Mouse (Mus musculus): ENCODE results near the gene Tbcc. TPM values are rescaled to one million over a fixed set of nuclear protein-coding genes. Genes with fewer than 3 reads are reported as not detected.

Gene Tbcc
- polyA plus RNA-seq, 1 experiment from 2014 or later, result 62.8 TPM

DNA sequence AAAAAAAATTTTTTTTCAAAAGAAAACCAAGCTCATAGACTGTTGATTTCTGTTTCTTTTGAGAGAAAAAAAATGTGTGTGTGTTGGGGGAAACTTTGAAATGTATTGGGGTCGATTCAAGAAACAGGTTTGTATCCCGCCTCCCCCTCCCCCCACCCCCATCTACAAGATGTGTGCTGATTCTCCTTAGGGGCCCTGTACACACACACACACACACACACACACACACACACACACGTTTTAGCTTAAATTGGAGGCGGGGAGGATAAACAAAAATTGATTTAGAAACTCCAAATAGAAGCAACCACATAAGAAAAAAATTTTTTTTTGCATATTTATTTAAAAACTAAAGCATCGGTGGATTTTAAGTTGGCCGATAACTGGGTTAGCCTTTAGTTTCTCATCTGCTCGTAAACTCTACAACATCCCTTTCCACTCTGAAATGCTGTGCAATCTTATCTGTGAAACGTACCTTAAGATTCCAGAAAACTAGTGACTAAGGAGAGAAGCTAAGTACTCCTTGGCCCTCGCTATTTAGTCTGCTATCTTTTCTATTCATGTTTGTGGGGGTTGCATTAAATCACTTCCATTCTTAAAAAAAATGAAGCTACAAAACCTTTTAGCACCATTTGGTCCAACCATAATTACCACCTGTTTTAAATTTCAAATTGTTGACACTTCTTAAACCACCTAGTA is 31.6 kb upstream of the Tbcc start:
- peaks cover 17% of the 10 kb centered on the region for H3K4me1 ChIP-seq (ENCODE audit: control insufficient read depth, insufficient read depth, low read length)
- H3K36me3 ChIP-seq (ENCODE audit: control insufficient read depth, insufficient read depth, low read length), result no peaks in the 10 kb centered on the region
- peak overlapping the region; percentile 100 for H3K9ac ChIP-seq (replicated peaks; ENCODE audit: low read length)
- peak overlapping the region; percentile 100 for H3K27ac ChIP-seq (replicated peaks; ENCODE audit: low read depth, low read length)
- peak; percentile 73 for DNase-seq
- H3K4me2 ChIP-seq (ENCODE audit: low read length), result peak overlapping the region; percentile 68
- no peaks in the 10 kb centered on the region for H3K9me3 ChIP-seq (ENCODE audit: control insufficient read depth, low read length)
- WGBS, result 21% methylated on average over 9 of the region's 9 CpGs
- H3K4me3 ChIP-seq (replicated peaks; ENCODE audit: low read depth, low read length), result peak overlapping the region; percentile 97
- no peaks in the 10 kb centered on the region for H3K27me3 ChIP-seq (ENCODE audit: control insufficient read depth, insufficient read depth, low read length)
- no peak for ATAC-seq (ENCODE audit: low FRiP score, low TSS enrichment)

DNA sequence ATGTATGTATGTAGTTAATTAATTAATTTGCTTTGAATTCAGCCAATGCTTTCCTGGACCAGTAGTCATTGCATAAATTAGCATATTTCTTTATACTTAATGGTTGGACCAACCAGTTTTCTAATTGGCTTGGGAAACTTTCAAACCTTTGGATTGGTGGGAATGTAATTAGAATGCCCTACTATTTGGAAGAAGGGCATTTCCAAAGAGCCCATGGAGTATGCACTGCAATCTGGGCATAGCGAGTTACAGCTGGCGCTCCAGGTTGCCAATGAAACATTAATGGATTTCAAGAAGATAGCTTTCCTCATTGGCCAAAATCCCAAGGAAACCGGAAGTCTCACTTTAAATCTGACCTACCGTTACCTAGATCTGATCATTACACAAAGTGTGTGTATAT is 30.4 kb upstream of the Tbcc start:
- Histone ChIP-seq H3K9me3 (ENCODE audit: control insufficient read depth, low read length) (no peaks in the 10 kb centered on the region), H3K36me3 (ENCODE audit: control insufficient read depth, insufficient read depth, low read length) (no peaks in the 10 kb centered on the region), H3K27me3 (ENCODE audit: control insufficient read depth, insufficient read depth, low read length) (no peaks in the 10 kb centered on the region), H3K4me1 (ENCODE audit: control insufficient read depth, insufficient read depth, low read length) (peaks cover 7% of the 10 kb centered on the region), H3K27ac (replicated peaks; ENCODE audit: low read depth, low read length) (no peak overlapping the region), H3K4me3 (replicated peaks; ENCODE audit: low read depth, low read length) (no peak overlapping the region), H3K9ac (replicated peaks; ENCODE audit: low read length) (no peak overlapping the region), H3K4me2 (ENCODE audit: low read length) (no peak overlapping the region)
- WGBS, result 73% methylated on average over 4 of the region's 4 CpGs
- DNase-seq (peak; percentile 24), ATAC-seq (ENCODE audit: low FRiP score, low TSS enrichment) (no peak)

DNA sequence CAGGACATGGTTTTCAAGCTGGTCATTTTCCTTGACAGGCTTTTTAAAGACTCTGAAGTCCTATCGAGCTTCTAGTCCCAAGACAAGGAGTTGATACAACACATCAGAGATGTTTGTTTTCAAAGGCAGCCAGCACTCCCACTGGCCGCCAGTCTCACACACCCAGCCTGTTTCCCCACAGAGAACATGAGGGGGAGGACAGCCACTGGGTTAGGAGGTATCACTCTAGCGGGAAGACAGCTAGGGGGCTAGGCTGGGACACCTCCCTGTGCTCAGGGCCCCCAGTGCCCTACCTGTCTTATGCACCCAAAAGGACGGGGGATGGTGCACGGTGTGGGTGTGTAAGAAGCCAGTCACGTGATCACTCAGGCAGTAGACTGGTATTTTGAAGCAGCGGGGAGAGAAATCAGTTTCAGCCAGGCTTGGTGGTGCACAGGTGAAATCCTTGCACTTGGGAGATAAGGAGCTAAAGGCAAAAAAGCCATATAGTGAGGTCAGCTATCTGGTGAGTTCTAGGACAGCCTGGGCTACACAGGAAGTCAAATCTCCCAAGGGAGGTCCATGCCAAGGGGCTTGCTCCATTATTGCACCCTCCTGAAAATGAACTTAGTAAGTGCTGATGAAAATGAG is 25.8 kb upstream of the Tbcc start:
- Histone ChIP-seq H3K4me1 (ENCODE audit: control insufficient read depth, insufficient read depth, low read length) (no peaks in the 10 kb centered on the region), H3K27ac (replicated peaks; ENCODE audit: low read depth, low read length) (no peak overlapping the region), H3K27me3 (ENCODE audit: control insufficient read depth, insufficient read depth, low read length) (no peaks in the 10 kb centered on the region), H3K9me3 (ENCODE audit: control insufficient read depth, low read length) (no peaks in the 10 kb centered on the region), H3K4me2 (ENCODE audit: low read length) (no peak overlapping the region), H3K9ac (replicated peaks; ENCODE audit: low read length) (no peak overlapping the region), H3K36me3 (ENCODE audit: control insufficient read depth, insufficient read depth, low read length) (no peaks in the 10 kb centered on the region), H3K4me3 (replicated peaks; ENCODE audit: low read depth, low read length) (no peak overlapping the region)
- DNase-seq (no peak), ATAC-seq (ENCODE audit: low FRiP score, low TSS enrichment) (no peak)
- 81% methylated on average over 7 of the region's 7 CpGs for WGBS

DNA sequence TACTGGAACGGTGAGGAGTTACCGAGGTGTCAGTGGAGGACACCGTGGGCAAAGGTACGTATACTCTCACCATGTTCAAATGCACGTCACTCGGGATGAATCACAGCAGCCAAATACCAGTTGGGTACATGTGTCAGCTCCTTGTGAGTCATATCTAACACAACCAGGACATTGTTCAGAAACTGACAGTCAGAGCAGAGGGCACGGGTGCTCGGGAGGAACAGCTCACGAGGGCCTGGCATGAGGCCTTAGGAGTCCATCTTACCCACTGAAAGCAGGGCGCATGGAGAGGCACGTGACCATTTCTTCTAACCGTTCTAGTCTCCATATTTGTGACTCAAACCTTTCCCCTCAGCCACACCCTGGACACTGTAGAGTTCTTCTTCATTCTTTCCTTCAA is 23.6 kb upstream of the Tbcc start:
- DNase-seq, result no peak
- no peaks in the 10 kb centered on the region for H3K4me1 ChIP-seq (ENCODE audit: control insufficient read depth, insufficient read depth, low read length)
- H3K4me3 ChIP-seq (replicated peaks; ENCODE audit: low read depth, low read length), result no peak overlapping the region
- H3K27me3 ChIP-seq (ENCODE audit: control insufficient read depth, insufficient read depth, low read length), result no peaks in the 10 kb centered on the region
- no peaks in the 10 kb centered on the region for H3K9me3 ChIP-seq (ENCODE audit: control insufficient read depth, low read length)
- 94% methylated on average over 12 of the region's 12 CpGs for WGBS
- no peak overlapping the region for H3K9ac ChIP-seq (replicated peaks; ENCODE audit: low read length)
- H3K4me2 ChIP-seq (ENCODE audit: low read length), result no peak overlapping the region
- ATAC-seq (ENCODE audit: low FRiP score, low TSS enrichment), result no peak
- H3K36me3 ChIP-seq (ENCODE audit: control insufficient read depth, insufficient read depth, low read length), result no peaks in the 10 kb centered on the region
- no peak overlapping the region for H3K27ac ChIP-seq (replicated peaks; ENCODE audit: low read depth, low read length)

DNA sequence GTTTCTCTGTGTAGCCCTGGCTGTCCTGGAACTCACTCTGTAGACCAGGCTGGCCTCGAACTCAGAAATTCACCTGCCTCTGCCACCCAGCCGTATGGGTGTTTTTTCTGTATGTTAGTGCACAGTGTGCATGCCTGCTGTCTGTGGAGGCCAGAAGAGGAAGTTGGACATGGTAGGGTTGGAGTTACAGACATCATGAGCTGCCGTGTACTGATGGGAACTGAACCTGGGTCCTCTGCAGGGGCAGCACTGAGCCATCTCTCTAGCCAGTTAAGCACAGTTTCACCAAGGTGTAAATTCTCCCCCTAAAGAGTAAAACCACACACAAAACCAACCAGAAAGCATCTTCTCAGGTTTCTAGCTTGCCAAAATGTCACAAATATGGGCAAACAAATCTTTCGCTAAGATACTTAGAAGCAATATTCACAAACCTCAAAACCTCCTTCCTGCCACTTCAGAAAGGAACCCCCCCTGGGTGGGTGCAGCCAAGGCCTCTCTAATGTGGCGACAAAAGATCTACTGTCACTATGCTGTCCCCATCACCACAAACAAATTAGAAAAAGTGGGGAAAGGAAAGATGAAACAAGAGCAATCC is 20.2 kb upstream of the Tbcc start:
- no peak overlapping the region for H3K4me3 ChIP-seq (replicated peaks; ENCODE audit: low read depth, low read length)
- 95% methylated on average over 5 of the region's 5 CpGs for WGBS

DNA sequence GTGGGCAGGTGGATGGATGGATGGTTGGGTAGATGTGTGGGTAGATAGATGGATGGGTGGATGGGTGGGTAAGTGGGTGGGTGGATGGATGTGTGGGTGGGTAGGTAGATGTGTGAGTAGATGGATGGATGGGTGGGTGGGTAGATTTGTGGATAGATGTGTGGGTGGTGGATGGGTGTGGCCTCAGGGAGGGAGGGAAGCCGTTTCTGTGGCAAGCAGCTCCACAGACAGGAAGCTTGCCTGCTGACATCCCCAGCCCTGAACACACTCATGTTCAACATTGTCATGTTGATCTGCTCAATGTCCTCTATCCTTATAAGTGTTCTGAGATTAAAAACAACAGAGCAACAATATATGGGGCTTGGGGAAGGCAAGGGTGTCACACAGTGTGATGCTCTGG is 19.6 kb upstream of the Tbcc start:
- H3K4me3 ChIP-seq (replicated peaks; ENCODE audit: low read depth, low read length), result no peak overlapping the region
- H3K9ac ChIP-seq (replicated peaks; ENCODE audit: low read length), result no peak overlapping the region
- no peak overlapping the region for H3K27ac ChIP-seq (replicated peaks; ENCODE audit: low read depth, low read length)
- ATAC-seq (ENCODE audit: low FRiP score, low TSS enrichment) (no peak), DNase-seq (no peak)
- no peak overlapping the region for H3K4me2 ChIP-seq (ENCODE audit: low read length)
- H3K27me3 ChIP-seq (ENCODE audit: control insufficient read depth, insufficient read depth, low read length), result no peaks in the 10 kb centered on the region
- 0 out of 2 replicates have a peak, but pooled peaks cover 3% of the 10 kb centered on the region for H3K4me1 ChIP-seq (ENCODE audit: control insufficient read depth, insufficient read depth, low read length)
- 68% methylated on average over 1 of the region's 1 CpGs for WGBS
- no peaks in the 10 kb centered on the region for H3K9me3 ChIP-seq (ENCODE audit: control insufficient read depth, low read length)
- no peaks in the 10 kb centered on the region for H3K36me3 ChIP-seq (ENCODE audit: control insufficient read depth, insufficient read depth, low read length)

More for the DNA sequence above, 20.2 kb upstream of the Tbcc start:
- H3K9me3 ChIP-seq (ENCODE audit: control insufficient read depth, low read length), result no peaks in the 10 kb centered on the region
- H3K36me3 ChIP-seq (ENCODE audit: control insufficient read depth, insufficient read depth, low read length), result no peaks in the 10 kb centered on the region
- 0 out of 2 replicates have a peak, but pooled peaks cover 3% of the 10 kb centered on the region for H3K4me1 ChIP-seq (ENCODE audit: control insufficient read depth, insufficient read depth, low read length)
- no peak for ATAC-seq (ENCODE audit: low FRiP score, low TSS enrichment)
- H3K9ac ChIP-seq (replicated peaks; ENCODE audit: low read length), result no peak overlapping the region
- no peak overlapping the region for H3K4me2 ChIP-seq (ENCODE audit: low read length)
- H3K27ac ChIP-seq (replicated peaks; ENCODE audit: low read depth, low read length), result no peak overlapping the region
- no peak for DNase-seq
- no peaks in the 10 kb centered on the region for H3K27me3 ChIP-seq (ENCODE audit: control insufficient read depth, insufficient read depth, low read length)

DNA sequence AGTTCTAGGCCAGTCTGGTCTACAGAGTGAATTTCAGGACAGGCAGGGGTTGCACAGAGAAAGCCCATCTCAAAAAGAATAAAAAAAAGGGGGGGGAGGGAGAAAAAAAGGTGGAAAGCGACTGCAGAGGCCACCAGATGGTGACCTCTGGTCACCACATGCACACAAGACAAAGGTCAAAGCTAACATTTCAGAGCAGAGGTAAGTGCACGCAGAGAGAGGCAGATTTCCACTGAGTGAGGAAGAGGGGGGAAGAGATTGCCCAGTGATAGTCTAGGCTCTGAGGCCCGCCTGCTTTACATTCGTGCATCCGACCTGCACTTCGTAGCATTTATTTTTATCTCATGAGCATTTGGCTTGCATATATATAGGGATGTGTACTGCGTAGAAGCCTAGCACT is 17.7 kb upstream of the Tbcc start:
- ATAC-seq (ENCODE audit: low FRiP score, low TSS enrichment), result no peak
- Histone ChIP-seq H3K36me3 (ENCODE audit: control insufficient read depth, insufficient read depth, low read length) (no peaks in the 10 kb centered on the region), H3K4me2 (ENCODE audit: low read length) (no peak overlapping the region), H3K9ac (replicated peaks; ENCODE audit: low read length) (no peak overlapping the region), H3K27ac (replicated peaks; ENCODE audit: low read depth, low read length) (no peak overlapping the region), H3K27me3 (ENCODE audit: control insufficient read depth, insufficient read depth, low read length) (no peaks in the 10 kb centered on the region), H3K4me3 (replicated peaks; ENCODE audit: low read depth, low read length) (no peak overlapping the region), H3K9me3 (ENCODE audit: control insufficient read depth, low read length) (no peaks in the 10 kb centered on the region), H3K4me1 (ENCODE audit: control insufficient read depth, insufficient read depth, low read length) (0 out of 2 replicates have a peak, but pooled peaks cover 3% of the 10 kb centered on the region)
- 81% methylated on average over 7 of the region's 7 CpGs for WGBS
- DNase-seq, result no peak

DNA sequence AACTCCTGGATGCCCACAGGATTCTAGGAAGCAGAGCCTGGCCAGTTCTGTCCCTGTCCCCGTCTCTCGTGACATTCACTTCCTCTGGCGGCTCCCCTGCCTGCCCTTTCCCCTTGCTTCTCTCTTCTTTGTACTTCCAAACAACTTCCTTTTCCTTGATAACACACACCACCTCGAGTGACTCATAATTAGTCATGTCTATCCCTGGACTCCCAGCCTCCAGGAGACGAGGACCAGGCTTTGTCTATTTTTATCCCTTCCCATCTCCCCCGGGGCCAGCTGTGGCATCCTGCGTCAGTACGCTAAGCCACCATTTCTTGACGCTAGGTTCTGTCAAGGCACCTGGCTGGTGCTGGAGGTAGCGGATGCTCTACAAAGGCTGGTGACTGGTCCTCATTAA is 16.4 kb upstream of the Tbcc start:
- H3K9me3 ChIP-seq (ENCODE audit: control insufficient read depth, low read length), result no peaks in the 10 kb centered on the region
- DNase-seq (peak; percentile 18), ATAC-seq (ENCODE audit: low FRiP score, low TSS enrichment) (no peak)
- H3K36me3 ChIP-seq (ENCODE audit: control insufficient read depth, insufficient read depth, low read length), result no peaks in the 10 kb centered on the region
- 47% methylated on average over 10 of the region's 10 CpGs for WGBS
- H3K4me1 ChIP-seq (ENCODE audit: control insufficient read depth, insufficient read depth, low read length), result 0 out of 2 replicates have a peak, but pooled peaks cover 3% of the 10 kb centered on the region
- H3K9ac ChIP-seq (replicated peaks; ENCODE audit: low read length), result no peak overlapping the region
- H3K27me3 ChIP-seq (ENCODE audit: control insufficient read depth, insufficient read depth, low read length), result no peaks in the 10 kb centered on the region
- H3K4me3 ChIP-seq (replicated peaks; ENCODE audit: low read depth, low read length), result no peak overlapping the region
- no peak overlapping the region for H3K4me2 ChIP-seq (ENCODE audit: low read length)
- H3K27ac ChIP-seq (replicated peaks; ENCODE audit: low read depth, low read length), result no peak overlapping the region

Data from midbrain, embryonic 14.5 days (tissue).